Mouse (Mus musculus) MEL (cell line): ENCODE results near the gene Gm20388.

Source experiments
- CTCF ChIP-seq, 3 experiments: IDR thresholded peaks in 2 of 3; conservative IDR thresholded peaks in 1 of 3; 2 replicates each; pipeline ENCODE4 v1.5.1; 2011 to 2012; ENCODE audit warnings: low read length in 3 of 3, low read depth in 2 of 3, mild to moderate bottlenecking in 2 of 3, improper control_type of control experiment in 1 of 3, inconsistent platforms in 1 of 3, mixed read lengths in 1 of 3, moderate library complexity in 1 of 3; ENCODE audit not compliant: control insufficient read depth in 1 of 3, insufficient read depth in 1 of 3, poor library complexity in 1 of 3, severe bottlenecking in 1 of 3
- GABPA ChIP-seq: IDR thresholded peaks from 2 replicates; pipeline ENCODE4 v1.6.1; 2012; ENCODE audit warnings: low read depth, mild to moderate bottlenecking, inconsistent platforms, low read length, improper control_type of control experiment, moderate library complexity
- GATA1 ChIP-seq: IDR thresholded peaks from 2 replicates; pipeline ENCODE4 v1.6.1; 2011; ENCODE audit warnings: low read depth, low read length, improper control_type of control experiment
- JUND ChIP-seq: IDR thresholded peaks from 2 replicates; pipeline ENCODE4 v1.6.1; 2011; ENCODE audit warnings: low read depth, mild to moderate bottlenecking, improper control_type of control experiment, low read length
- MYC ChIP-seq: IDR thresholded peaks from 2 replicates; pipeline ENCODE4 v1.6.1; 2011; ENCODE audit warnings: low read depth, mild to moderate bottlenecking, low read length, improper control_type of control experiment, moderate library complexity
- POLR2A ChIP-seq, 2 experiments: IDR thresholded peaks; 2 replicates each; pipeline ENCODE4 v1.6.1; 2011 to 2012; ENCODE audit warnings: low read length in 2 of 2, mild to moderate bottlenecking in 2 of 2, control low read depth in 1 of 2, improper control_type of control experiment in 1 of 2, low read depth in 1 of 2, moderate library complexity in 1 of 2; ENCODE audit not compliant: control insufficient read depth in 1 of 2, insufficient read depth in 1 of 2, poor library complexity in 1 of 2
- RAD21 ChIP-seq: IDR thresholded peaks from 2 replicates; pipeline ENCODE4 v1.6.1; 2011; ENCODE audit warnings: mild to moderate bottlenecking, low read depth, low read length, improper control_type of control experiment
- SMC3 ChIP-seq: IDR thresholded peaks from 2 replicates; pipeline ENCODE4 v1.6.1; 2011; ENCODE audit warnings: low read depth, low read length, improper control_type of control experiment
- TAL1 ChIP-seq: IDR thresholded peaks from 2 replicates; pipeline ENCODE4 v1.6.1; 2012; ENCODE audit warnings: mild to moderate bottlenecking, inconsistent platforms, low read length, moderate library complexity, mixed read lengths
- TCF12 ChIP-seq: IDR thresholded peaks from 2 replicates; pipeline ENCODE4 v1.6.1; 2014; ENCODE audit warnings: low read depth, mild to moderate bottlenecking, inconsistent platforms, low read length, improper control_type of control experiment, moderate library complexity

- TF ChIP-seq CTCF (IDR thresholded peaks at IDR 0.05 in 2 of 3, conservative IDR thresholded peaks at IDR 0.05 in 1 of 3; ENCODE audit: control insufficient read depth in 1 of 3, insufficient read depth in 1 of 3, low read depth in 2 of 3, low read length in 3 of 3, poor library complexity in 1 of 3, severe bottlenecking in 1 of 3): no peak
- no peak for TF ChIP-seq GABPA
- TF ChIP-seq TAL1: no peak
- no peak for TF ChIP-seq TCF12
- TF ChIP-seq RAD21: no peak
- TF ChIP-seq SMC3: no peak
- no peak for TF ChIP-seq MYC
- TF ChIP-seq POLR2A (IDR thresholded peaks at IDR 0.05; ENCODE audit: control insufficient read depth in 1 of 2, insufficient read depth in 1 of 2, low read depth in 1 of 2, low read length in 2 of 2, poor library complexity in 1 of 2): no peak
- TF ChIP-seq JUND: no peak
- TF ChIP-seq GATA1: no peak
These were observed 2867.1 kb downstream of the Gm20388 start for GRCm38 (mm10) chr8:122777701-122778100.
